Mouse (Mus musculus): ENCODE results near the gene Csad.

DNA sequence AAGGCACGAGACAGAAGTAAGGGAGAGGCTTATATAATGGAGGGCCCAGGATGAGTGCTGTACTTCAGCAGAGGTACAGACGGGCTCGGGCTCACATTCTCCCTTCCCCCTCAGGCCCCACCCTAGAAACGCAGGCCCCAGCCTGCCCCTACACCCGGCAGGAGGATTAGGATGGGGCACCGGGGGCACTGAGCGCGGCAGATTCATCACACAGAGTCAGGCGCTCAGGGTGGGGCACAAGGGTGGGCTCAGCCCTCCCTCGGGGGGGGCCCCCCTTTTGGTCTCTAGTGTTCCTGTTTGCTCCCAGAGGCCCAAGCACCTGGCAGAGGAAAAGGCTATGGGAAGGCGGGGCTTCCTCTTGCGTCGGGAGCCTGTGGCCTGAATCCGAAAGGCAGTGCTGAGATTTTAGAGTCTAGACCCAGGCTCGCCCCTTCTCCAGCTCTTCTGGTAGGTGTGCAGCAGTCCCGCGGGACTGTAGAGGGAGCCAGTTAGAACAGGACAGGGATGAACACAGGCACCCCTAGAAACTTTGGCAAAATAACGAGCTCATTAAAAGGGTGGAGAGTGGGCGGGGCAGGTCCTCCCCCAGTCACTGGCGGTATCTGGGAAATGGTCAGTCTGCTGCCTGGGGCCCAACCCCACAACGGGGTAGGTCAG, 31.0 kb upstream of the Csad start:
- no peak for TF ChIP-seq CTCF (IDR thresholded peaks at IDR 0.05; ENCODE audit: insufficient read depth, low read depth, low read length)
- no peak for TF ChIP-seq POLR2A (IDR thresholded peaks at IDR 0.05; ENCODE audit: insufficient read depth, low read depth, low read length)

All from olfactory bulb, adult 2 months (tissue).